Mouse (Mus musculus) layer of hippocampus, postnatal 10 days (tissue): ENCODE results near the gene Olfr1297. TPM values are rescaled to one million over a fixed set of nuclear protein-coding genes. Genes with fewer than 3 reads are reported as not detected.

Experiments used
- DNase-seq, 2 experiments: peaks; one replicate each; pipeline ENCODE4 v3.0.0; 2021; ENCODE audit warnings: low spot score in 2 of 2
- long read RNA-seq: library from polyadenylated mRNA; stranded (forward); transcript quantifications from one replicate; pipeline ENCODE4 v2.0.0, GENCODE M21; 2023
- total RNA-seq, 2 experiments: library from RNA; stranded (reverse); gene quantifications; 2 replicates each; pipeline ENCODE4 v1.2.3; 2021

The Olfr1297 gene
- total RNA-seq, result not detected
- long read RNA-seq, result 0 reads

GRCm38 (mm10) chr2:111626397-111626796 lies at the start of gene Olfr1297:
TSS of gene Olfr1297 (minus strand) at chr2:111626497.
- no peak for DNase-seq

GRCm38 (mm10) chr2:111661119-111661518 lies 34.8 kb upstream of the Olfr1297 start, which contains the start of gene Olfr1299:
TSS of gene Olfr1299 (plus strand) at chr2:111661419.
- no peak for DNase-seq

- no peak for DNase-seq
Observed at GRCm38 (mm10) chr2:111649101-111649500, 22.8 kb upstream of the Olfr1297 start, which contains the start of gene Olfr1298. TSS of gene Olfr1298 (minus strand) at chr2:111649201.

GRCm38 (mm10) chr2:111569581-111569980 lies 56.7 kb downstream of the Olfr1297 start, which contains the start of gene Olfr1295:
TSS of gene Olfr1295 (minus strand) at chr2:111569681.
- DNase-seq, result no peak

Other genes with a start within 250 kb of the Olfr1297 start
- gene Olfr1286, start 203.4 kb downstream of the Olfr1297 start, total RNA-seq, result not detected
- gene Olfr1287, start 177.4 kb downstream of the Olfr1297 start, total RNA-seq, result not detected
- not detected for gene Olfr1288, start 152.4 kb downstream of the Olfr1297 start, total RNA-seq
- gene Olfr1289, start 145.7 kb downstream of the Olfr1297 start, total RNA-seq, result not detected
- not detected for gene Olfr1290, start 132.7 kb downstream of the Olfr1297 start, total RNA-seq
- gene Olfr1291-ps1, start 129.3 kb downstream of the Olfr1297 start, total RNA-seq, result not detected
- gene Olfr1293-ps, start 101.3 kb downstream of the Olfr1297 start, total RNA-seq, result not detected
- not detected for gene Olfr1294, start 86.2 kb downstream of the Olfr1297 start, total RNA-seq
- not detected for gene Olfr1295, start 56.8 kb downstream of the Olfr1297 start, total RNA-seq
- gene Olfr1298, start 22.7 kb upstream of the Olfr1297 start, total RNA-seq, result not detected
- not detected for gene Olfr1299, start 34.9 kb upstream of the Olfr1297 start, total RNA-seq
- not detected for gene Olfr1301, start 124.5 kb upstream of the Olfr1297 start, total RNA-seq
- gene Olfr1302, start 150.9 kb upstream of the Olfr1297 start, total RNA-seq, result not detected
- gene Olfr1303, start 193.8 kb upstream of the Olfr1297 start, total RNA-seq, result not detected